Mouse (Mus musculus) neural tube, embryonic 10.5 days (tissue): ENCODE results near the gene Nt5c3b.
A peak's percentile ranks its signal among the peaks of the same experiment; 100 is the strongest.

Source experiments
- DNase-seq: peaks from one replicate; pipeline ENCODE4 v3.0.0-alpha.2; 2017; ENCODE audit warnings: low spot score; ENCODE audit errors: extremely low spot score

The Nt5c3b gene

DNA sequence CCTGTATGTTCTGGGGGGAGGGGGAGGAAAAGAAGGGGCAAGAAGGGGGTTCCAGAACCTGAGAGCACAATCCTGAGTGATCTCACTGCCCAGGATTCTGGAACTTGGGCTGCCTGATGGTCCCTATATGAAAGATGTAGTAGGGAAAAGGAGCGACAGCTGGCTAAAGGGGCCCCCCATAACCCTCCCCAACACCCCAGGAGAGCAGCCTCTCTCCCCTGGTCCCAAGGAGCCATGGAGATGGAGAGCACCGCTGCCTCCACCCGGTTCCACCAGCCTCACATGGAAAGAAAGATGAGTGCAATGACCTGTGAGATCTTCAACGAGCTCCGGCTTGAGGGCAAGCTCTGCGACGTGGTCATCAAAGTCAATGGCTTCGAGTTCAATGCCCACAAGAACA is at the start of gene Nt5c3b, which contains the start of gene Klhl10:
Nt5c3b (minus strand) TSS at position 12 of the 400 bp plus-strand sequence.
Klhl10 (plus strand) TSS at position 121 of the 400 bp plus-strand sequence.
- DNase-seq: no peak

DNA sequence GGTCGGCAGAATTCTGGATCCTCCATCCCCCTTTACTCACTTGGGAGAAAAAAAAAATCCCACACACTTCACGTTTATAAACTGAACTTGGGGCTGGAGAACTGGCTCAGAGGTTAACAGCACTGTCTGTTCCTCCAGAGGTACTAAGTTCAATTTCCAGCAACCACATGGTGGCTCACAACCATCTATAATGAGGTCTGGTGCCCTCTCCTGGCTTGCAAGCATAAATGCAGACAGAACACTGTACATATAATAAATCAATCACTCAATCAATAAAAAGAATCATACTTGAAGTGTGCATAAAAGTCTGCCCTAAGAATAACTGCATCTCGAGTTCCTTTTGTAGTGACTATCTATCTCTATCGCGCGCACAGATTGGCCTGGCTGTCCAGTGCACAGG is 49.3 kb upstream of the Nt5c3b start:
- DNase-seq: no peak

DNA sequence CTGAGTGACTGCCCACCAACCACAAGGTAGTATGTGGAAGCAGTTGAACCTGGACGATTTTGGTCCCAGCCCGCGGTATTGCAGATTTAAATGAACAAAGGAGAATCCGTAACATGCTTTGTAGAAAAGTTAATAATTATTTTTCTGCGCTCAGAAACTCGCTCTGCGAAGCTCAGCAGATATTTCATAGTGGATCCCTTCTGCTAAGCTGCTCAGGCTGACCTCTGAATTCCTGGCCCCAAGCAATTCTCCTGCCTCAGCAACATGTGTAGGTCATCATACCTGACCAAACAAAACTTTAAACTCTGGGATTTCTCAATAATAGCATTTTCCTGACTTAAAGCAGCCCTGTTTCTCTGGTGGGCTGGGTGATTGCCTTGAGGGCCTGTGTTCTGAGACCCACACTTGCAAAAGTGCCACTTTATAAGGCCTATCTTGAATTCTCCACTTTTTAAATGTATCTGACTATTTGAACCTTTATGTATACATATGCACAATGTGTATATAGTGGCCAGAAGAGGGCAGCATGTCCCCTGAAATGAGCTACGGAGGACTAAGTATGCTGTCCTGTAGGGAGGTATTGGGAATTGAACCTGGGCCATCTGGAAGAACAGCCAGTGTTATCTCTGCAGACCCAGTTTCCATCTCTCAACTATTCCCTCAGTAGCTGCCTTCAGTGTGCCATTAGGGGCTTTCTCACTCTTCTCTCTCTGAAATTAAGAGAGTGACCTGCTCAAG is 44.4 kb upstream of the Nt5c3b start:
- no peak for DNase-seq

DNA sequence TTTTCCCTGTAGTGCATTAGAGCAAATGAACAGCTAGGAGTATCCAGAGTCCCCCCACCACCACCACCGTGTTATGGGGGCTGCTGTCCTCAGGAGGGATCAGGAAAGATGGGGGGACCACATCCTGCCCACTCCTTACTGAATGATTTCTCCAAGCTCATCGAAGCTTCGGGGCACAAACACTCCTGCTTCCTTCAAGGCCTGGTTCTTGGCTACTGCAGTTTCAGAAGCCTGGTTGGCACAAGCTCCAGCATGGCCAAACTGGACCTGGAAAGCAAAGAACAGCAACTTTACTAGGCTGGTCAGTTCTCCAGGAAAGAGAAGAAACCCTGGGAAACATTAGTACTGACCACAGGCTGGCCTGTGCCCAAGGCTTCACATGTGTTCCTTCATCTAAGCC is 42.9 kb upstream of the Nt5c3b start:
- DNase-seq: no peak

DNA sequence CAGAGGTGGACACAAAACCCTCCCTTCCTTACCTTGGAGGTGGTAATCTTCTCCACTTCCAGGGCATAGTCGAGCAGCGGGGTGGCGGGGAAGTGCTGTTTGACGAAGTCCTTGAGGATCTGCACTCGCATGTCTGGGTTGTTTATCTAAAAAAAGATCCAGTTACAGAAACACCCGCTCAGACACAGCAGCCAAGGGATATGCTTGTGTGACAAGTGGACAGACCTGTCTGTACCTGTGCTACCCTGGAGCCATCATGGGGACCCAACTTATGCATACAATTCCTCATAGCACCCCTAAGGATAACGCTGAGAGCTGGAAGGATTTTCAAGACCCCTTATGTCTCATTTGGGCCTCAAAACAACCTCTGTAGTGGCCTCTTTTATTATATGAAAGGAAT is 37.5 kb upstream of the Nt5c3b start:
- no peak for DNase-seq

DNA sequence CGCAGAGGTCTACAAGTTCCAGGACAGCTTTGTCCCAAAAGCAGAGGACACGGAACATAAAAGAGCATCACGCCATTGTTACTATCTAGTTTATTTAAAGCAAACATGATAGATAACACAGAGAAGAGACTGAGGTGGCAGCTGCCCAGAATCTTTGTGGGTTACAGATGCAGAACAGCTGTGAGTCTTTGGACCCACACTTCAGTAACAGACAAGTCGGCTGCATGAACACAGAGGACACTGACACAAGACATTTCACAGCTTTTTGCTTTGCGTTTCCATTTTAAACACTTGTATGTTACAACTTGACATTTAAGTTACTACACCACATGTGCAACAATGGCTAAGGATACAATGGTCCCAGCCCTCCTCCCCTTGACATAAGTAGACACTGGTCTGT is 34.7 kb upstream of the Nt5c3b start:
- DNase-seq: no peak

DNA sequence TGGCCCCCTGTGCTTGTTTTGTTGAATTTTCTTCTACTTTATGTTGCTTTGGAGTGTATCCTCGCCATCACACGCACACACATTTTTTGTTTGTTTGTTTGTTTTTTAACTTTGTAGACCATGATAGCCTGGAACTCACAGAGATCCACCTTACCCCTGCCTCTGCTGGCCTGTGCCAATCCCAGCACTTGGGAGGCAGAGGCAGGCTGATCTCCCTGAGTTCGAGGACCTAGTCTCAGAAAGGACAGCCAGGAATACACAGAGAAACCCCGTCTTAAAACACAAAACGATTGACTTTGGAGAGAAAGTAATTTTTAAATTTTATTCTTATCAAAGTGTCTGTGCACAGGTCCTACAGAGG is 31.3 kb upstream of the Nt5c3b start:
- no peak for DNase-seq

DNA sequence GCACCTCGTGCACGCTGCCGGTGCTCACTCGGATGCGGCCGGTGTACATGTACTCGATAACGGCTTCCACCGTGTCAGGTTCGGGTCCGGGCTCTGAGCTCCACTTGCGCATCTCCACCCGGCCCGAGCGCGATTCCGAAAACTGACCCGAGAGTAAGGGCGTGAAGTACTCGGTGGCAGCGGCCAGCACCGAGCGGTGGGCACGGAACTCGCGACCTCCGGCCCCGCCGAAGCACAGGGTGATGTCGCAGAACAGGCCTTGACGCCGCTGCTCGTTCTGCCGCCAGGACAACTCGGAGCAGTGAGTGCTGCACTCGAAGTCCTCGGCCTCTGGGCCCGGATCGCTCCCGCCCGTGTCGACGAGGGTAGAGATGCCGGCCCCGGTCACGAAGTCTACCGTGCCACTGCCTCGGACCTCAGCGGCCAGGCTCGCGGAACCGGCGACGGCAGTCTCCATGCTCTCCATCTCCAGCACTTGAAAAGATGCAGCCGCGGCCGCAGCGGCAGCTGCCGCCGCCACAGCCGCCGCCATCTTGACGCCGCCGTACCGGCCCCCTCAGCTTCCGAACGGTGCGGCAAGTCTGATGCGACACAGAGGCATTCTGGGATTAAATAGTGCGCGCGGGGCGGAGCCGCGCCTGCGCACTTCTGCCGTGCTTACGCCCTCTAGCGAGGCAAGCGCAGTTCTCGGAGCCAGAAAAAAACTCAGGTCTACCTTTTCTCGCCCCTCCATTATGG is 30.8 kb upstream of the Nt5c3b start, which contains the start of gene Klhl11:
Klhl11 (minus strand) TSS at position 545 of the 738 bp plus-strand sequence.
- DNase-seq: peak; percentile 89

DNA sequence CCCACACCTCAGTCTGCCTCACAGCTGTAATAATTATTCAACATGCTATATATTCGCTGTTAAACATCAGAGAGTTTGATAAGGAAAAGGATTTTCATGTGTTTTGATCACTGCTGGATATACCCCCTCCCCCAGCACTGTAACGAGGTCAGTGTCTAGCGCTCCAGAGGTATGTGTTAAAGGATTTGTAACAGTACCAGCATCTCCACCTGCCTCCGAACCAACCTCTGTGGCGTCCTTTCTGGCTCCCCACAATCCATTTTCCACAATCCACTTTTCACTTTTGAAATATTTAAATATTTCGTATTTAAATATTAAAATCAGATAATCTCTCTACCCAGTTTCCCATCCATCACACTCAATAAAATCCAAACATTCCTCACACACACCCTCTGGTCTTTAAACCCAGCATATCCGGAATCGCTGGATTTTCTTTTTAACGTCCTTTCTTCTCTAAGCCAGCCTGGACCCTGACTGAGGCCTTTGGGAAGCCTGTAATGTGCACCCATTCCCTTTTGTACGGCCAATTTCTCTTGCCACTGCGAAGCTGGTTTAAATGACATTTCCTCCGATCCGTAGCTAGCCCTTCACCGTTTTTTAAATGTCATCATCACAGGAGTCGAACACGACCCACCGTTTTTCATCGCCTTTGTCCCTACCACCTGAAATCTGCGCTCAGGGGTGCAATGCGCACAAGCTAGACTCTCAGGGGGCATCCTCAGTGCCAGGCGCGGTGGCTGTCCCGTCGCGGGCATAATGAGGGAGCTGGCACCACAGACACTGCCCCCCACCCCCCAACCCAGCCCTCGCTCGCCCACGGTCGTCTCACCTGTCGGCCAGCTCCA is 30.0 kb upstream of the Nt5c3b start:
- DNase-seq: no peak

DNA sequence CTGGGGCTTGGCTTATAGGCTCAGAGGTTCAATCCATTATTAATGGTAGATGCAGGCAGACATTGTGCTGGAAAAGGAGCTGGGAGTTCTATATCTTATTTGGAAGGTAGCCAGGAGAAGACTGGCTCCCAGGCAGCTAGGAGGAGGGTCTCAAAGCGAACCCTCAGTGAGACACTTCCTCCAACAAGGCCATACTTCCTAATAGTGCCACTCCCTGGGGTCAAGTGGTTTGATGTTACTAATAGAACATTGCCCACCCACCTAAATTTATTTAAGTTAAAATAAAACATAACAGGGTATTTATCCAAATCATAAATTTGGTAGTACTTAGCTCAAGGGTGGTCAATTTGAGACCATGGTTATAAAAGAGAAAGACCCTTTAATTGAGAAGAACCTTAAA is 24.2 kb upstream of the Nt5c3b start:
- no peak for DNase-seq

DNA sequence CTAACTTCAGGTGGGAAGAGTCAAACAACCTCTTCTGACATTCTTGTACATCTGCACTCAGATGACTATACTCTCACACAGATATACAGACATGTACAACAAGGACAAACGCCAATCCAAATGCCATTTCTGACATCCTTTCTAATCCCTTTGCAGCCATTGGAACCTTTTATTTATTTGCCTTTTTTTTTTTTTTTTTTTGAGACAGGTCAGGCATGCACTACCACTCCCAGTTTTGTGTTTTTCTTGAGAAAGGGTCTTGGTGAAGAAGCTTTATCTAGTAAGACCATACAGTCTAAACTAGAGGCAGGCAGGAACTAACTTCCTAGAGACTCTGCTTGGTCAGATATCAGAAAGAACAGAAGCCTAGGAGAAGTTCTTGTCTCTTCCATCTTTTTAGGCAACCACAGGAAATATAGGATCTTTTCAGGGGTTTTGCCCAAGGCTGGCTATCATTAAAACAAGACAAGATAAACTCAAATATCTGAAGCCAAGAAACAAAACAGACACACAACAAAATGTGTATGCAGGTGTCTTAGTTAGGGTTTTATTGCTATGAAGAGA is 23.7 kb upstream of the Nt5c3b start:
- DNase-seq: no peak

DNA sequence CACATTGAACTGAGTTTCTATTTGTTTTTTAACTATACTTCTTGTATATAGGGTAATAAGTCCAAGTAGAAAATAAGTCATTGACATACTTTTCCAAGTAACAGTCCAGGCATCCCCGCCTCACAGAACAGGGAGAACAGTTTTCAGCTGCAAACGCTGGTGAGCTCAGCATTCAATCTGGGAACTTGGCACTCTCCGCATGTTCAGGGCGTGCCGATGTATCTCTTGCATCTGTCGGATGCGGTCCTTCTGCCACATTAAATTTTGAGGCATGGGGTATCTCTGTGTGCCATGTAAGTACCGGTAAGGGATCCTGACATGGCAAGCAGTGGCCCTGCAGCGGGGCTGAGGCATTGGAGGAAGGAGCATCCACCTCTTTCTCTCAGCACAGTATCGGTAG is 21.1 kb upstream of the Nt5c3b start:
- DNase-seq: no peak

DNA sequence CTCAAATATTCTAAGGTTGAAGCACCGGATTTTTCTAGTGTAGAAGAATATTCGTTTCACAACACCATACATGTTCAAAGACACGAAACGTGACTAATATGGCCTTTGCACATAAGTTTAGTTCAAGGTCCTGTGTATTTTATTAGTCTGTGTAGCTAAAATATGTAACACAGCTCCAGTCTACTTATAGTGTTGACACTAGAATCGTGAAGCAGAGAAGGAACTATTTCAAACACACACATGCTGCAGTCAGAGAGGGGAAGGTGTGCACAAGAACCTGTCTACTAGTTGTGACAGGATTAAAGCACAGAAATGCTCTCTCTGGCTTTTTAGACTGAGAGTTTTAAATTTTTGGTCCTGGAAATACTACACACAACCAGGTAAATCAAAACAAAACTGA is 16.1 kb upstream of the Nt5c3b start:
- DNase-seq: no peak

DNA sequence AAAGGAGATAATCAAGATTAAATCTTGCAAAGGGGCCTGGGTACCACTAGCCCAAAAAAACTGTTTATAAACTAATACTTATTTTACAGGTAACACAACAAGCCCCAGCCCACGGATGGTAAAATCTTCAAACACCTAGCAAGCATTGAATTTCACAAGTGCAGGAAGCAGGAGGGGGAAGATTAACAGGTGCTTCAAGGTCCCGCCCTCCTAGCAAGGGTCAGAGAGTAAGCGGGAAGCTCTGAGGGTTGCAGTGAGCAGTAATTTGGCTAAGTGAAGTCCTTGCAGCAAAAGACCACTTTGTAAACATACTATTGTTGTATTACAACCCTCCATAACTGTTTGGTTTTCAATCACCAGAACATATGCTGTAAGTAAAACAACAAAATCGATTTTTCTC is 15.6 kb upstream of the Nt5c3b start:
- DNase-seq: no peak

DNA sequence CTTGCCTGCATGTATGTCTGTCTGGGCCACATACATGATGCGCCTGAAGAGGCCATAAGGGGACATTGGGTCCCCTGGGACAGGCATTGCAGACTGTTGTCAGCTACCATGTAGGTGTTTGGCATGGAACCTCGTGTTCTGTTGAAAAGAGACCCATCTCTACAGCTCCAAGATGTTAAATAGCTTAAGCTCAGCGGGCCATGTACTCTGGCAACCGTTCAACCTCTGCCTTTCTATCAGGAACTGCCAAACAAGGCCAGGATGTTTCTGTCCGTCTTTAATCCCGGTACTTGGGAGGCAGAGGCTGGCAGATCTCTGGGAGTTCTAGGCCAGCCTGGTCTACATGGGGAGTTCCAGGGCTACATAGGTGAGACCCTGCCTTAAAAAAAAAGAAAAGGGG is 1.0 kb upstream of the Nt5c3b start:
- DNase-seq: no peak

DNA sequence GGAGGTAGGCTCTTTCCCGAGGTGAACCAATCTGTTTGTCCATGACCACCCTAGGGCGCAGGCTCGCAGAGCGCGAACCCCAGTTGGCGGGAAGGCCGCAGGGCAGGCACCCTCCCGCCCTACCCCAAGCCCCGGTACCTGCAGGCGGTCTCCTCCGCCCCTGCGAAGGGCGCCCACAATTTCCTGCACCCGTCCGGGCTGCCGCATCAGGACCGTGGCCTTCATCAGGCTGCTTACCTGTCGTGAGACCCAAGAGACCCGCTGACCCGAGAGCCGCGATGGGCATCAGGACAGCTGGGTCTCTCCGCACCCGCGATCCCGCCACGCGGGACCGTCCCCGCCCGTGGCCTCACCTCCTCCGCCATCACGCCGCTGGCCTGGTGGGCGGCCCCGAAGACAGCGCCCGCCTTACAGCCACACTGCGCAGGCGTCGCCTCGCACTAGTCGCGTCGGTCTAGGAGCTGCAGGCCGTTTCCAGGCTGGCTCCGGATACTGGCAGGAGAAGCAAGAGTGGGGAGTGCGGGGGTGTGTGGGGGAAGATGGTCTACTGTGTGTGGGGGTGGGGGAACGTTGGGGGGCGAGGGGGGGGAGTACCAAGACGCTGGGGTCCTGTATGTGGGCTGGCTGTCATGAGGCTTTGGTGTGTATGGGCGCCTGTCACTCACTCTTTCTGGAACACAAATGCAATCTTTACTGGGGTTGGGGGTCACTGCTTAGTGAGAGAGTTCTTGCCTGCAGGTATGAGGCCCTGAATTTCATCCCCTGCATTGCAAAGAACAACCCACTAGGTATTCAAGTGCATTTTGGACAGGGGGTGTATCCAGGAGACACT is 701 bp downstream of the Nt5c3b start:
- DNase-seq: peak; percentile 81

DNA sequence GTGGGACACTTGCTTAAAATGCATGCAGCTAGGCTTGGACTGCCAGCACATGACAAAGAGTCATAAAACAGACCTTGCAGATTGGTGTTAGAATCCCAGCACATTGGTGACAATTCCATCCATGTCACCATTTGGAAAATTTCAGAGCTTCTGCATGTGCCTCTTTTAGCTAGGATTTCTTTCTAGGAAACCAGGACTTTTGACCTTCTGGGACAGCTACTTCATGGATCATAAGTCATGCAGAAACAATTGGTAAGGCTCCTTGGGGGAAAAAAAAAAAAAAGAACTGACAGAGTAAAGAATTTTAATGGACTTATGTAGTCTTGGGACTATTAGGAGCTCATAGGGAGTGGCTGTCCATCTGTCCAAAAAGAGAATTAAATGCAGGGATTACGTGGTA is 3.7 kb downstream of the Nt5c3b start:
- no peak for DNase-seq

DNA sequence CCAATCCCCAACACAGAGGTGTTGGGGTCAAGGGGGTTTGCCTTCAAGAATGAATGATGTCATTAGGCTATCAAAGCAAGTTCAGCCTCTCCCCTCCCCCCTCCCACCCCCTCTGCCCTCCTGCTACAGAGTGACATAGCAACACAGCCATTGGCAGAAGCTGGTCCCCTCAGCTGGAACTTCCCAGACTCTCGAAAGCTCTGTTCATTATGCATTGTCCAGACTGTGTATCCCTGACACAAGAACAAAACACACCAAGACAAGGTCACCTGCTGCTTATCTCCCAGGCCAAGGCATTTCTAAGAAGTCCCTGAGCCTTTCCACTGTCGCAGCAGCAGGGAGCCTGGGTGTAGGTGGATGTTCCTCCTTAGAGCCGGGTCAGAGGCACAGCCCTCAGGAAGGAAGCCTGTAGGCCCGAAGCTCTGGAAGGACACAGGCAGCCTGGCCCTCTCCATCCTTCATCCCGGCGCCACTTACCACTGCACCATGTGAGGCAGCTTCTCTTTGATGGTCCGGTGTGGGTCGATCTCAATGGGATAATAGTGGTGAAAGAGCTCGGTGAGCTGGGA is 5.8 kb downstream of the Nt5c3b start:
- DNase-seq: no peak

DNA sequence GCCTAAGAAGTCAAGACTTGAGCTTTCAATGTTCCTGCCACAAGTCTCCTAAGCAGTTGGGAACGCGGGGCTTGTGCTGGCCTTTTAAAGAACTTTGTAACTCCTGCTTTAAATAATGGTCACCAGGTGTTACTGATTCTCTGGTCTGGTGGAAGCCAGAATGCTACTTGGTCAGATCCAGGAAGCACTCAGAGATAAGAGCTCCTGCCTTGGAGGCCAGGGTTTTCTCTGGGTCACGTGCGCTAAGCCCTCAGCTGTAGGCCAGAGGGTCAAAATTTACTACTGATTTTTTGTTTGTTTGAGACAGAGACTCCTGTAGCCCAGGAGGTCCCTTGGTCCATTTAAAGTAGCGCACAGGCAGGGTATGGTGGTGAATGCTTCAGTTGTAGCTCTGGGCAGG is 9.6 kb downstream of the Nt5c3b start:
- no peak for DNase-seq

DNA sequence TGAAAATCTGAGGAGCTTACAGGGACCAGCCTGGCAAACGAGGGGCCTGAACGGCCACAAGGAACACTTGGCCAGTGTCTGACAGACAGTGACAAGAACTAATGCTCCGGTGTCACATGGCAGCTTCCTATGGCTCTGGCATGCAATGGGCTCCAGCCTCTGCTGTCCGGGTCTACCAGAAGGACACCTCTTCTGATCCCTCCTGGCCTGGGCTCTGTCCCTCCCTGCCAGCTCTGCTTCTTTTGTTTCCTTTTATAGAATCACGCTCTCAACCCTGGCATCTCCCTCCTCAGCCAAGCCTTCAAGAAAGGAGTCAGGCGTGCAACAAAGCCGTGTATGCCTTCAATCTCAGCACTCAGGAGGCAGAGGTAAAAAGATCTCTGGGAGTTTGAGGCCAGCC is 11.6 kb downstream of the Nt5c3b start:
- DNase-seq: no peak
